In genomic region chr9:64461568-64462308, GRCm38 (mm10) we compare ENCODE assay signal across 28 mouse cellular contexts.
DNase-seq lines count a peak whose midpoint lies in the region; ATAC-seq and TF ChIP-seq lines count a peak whose summit lies in the region.
"Had no signal": no experiment of that assay in that cellular context is flagged by ENCODE, and none has a peak within 500 bp of the region (broad histone marks: within the 10 kb centered on the region; RNA-seq: fewer than 3 reads in every experiment).

No protein-coding gene starts in this region.

- WGBS in midbrain, postnatal 0 days = 76% methylated on average over 16 of the region's 16 CpGs
- 89% methylated on average over 16 of the region's 16 CpGs for WGBS in midbrain, embryonic 10.5 days
- 45% methylated on average over 16 of the region's 16 CpGs for WGBS in hindbrain, embryonic 13.5 days
- WGBS in hindbrain, postnatal 0 days = 66% methylated on average over 16 of the region's 16 CpGs
- WGBS in neural tube, embryonic 15.5 days = 33% methylated on average over 16 of the region's 16 CpGs
- WGBS in cerebellum, adult 2 months = 80% methylated on average over 16 of the region's 16 CpGs
- 81% methylated on average over 16 of the region's 16 CpGs for WGBS in heart, embryonic 10.5 days

- no peaks in the 10 kb centered on the region for H3K9me3 ChIP-seq in midbrain, postnatal 0 days (ENCODE audit: low read length)
- no peaks in the 10 kb centered on the region for H3K9me3 ChIP-seq in midbrain, embryonic 10.5 days (replicated peaks)
- no peaks in the 10 kb centered on the region for H3K9me3 ChIP-seq in hindbrain, embryonic 13.5 days
- H3K9me3 ChIP-seq in hindbrain, postnatal 0 days (ENCODE audit: low read length) = no peaks in the 10 kb centered on the region
- no peaks in the 10 kb centered on the region for H3K9me3 ChIP-seq in neural tube, embryonic 15.5 days (replicated peaks)
- H3K9me3 ChIP-seq in heart, embryonic 10.5 days = no peaks in the 10 kb centered on the region
- H3K9me3 ChIP-seq: embryonic facial prominence, embryonic 10.5 days; embryonic facial prominence, embryonic 15.5 days; forebrain, embryonic 13.5 days; heart, embryonic 15.5 days; liver, embryonic 12.5 days; midbrain, embryonic 15.5 days had no signal

- H3K4me1 ChIP-seq in midbrain, postnatal 0 days (ENCODE audit: insufficient read depth, low read length) = no peaks in the 10 kb centered on the region
- H3K4me1 ChIP-seq in midbrain, embryonic 10.5 days = peaks cover 10% of the 10 kb centered on the region; the same call in 1 of the 2 replicates
- H3K4me1 ChIP-seq in hindbrain, embryonic 13.5 days (replicated peaks) = peaks cover 60% of the 10 kb centered on the region
- H3K4me1 ChIP-seq in hindbrain, postnatal 0 days (ENCODE audit: insufficient read depth, low read length) = no peaks in the 10 kb centered on the region
- H3K4me1 ChIP-seq in neural tube, embryonic 15.5 days = peaks cover 15% of the 10 kb centered on the region
- H3K4me1 ChIP-seq in cerebellum, adult 2 months (ENCODE audit: control insufficient read depth, insufficient read depth, low read length) = peaks cover 38% of the 10 kb centered on the region; the same call in 1 of the 2 replicates
- H3K4me1 ChIP-seq in heart, embryonic 10.5 days = peaks cover 10% of the 10 kb centered on the region
- H3K4me1 ChIP-seq: liver, embryonic 12.5 days; midbrain, embryonic 15.5 days had no signal

- no peak overlapping the region for H3K4me3 ChIP-seq in midbrain, postnatal 0 days (ENCODE audit: low read depth, low read length)
- no peak overlapping the region for H3K4me3 ChIP-seq in midbrain, embryonic 10.5 days
- H3K4me3 ChIP-seq in hindbrain, embryonic 13.5 days = no peak overlapping the region
- no peak overlapping the region for H3K4me3 ChIP-seq in hindbrain, postnatal 0 days (ENCODE audit: low read length)
- H3K4me3 ChIP-seq in neural tube, embryonic 15.5 days (replicated peaks) = no peak overlapping the region
- H3K4me3 ChIP-seq in cerebellum, adult 2 months (replicated peaks; ENCODE audit: insufficient read depth, low read depth, low read length) = no peak overlapping the region
- no peak overlapping the region for H3K4me3 ChIP-seq in heart, embryonic 10.5 days
- H3K4me3 ChIP-seq: embryonic facial prominence, embryonic 10.5 days; embryonic facial prominence, embryonic 15.5 days; forebrain, embryonic 13.5 days; heart, embryonic 15.5 days; liver, embryonic 12.5 days; midbrain, embryonic 15.5 days had no signal

- H3K27me3 ChIP-seq in midbrain, postnatal 0 days (ENCODE audit: insufficient read depth, low read length) = peaks cover 4% of the 10 kb centered on the region; the same call in 1 of the 2 replicates
- H3K27me3 ChIP-seq in midbrain, embryonic 10.5 days (ENCODE audit: low read depth, poor library complexity, severe bottlenecking) = no peaks in the 10 kb centered on the region
- H3K27me3 ChIP-seq in hindbrain, embryonic 13.5 days = no peaks in the 10 kb centered on the region
- H3K27me3 ChIP-seq in hindbrain, postnatal 0 days (ENCODE audit: insufficient read depth, low read length) = peaks cover 4% of the 10 kb centered on the region; the same call in 1 of the 2 replicates
- H3K27me3 ChIP-seq in neural tube, embryonic 15.5 days (replicated peaks) = no peaks in the 10 kb centered on the region
- H3K27me3 ChIP-seq in cerebellum, adult 2 months (ENCODE audit: control insufficient read depth, insufficient read depth, low read length) = no peaks in the 10 kb centered on the region
- H3K27me3 ChIP-seq in heart, embryonic 10.5 days (ENCODE audit: insufficient read depth, poor library complexity, severe bottlenecking) = peaks cover 18% of the 10 kb centered on the region
- H3K27me3 ChIP-seq: embryonic facial prominence, embryonic 15.5 days; heart, embryonic 15.5 days; midbrain, embryonic 15.5 days had no signal

- peak; percentile 44 for DNase-seq in midbrain, postnatal 0 days (ENCODE audit: low spot score)
- no peak for DNase-seq in midbrain, embryonic 10.5 days (ENCODE audit: low spot score)
- peak; percentile 45 for DNase-seq in hindbrain, postnatal 0 days (ENCODE audit: low spot score)
- no peak for DNase-seq in cerebellum, adult 2 months
- DNase-seq in heart, embryonic 10.5 days (ENCODE audit: low spot score) = no peak
- DNase-seq: adrenal gland, adult 8-10 months; B cell, adult 2 months; cerebellum, adult 9-11 months; gastrocnemius, postnatal 10 days; heart, postnatal 36 days; kidney, adult 11 months; kidney, postnatal 14 days; liver, postnatal 0 days; lung, postnatal 36 days; right cerebral cortex, postnatal 4 days; thymus, adult 18-20 months; thymus, postnatal 4 days had no signal

- ATAC-seq in midbrain, postnatal 0 days (ENCODE audit: low FRiP score) = no peak
- ATAC-seq in hindbrain, embryonic 13.5 days (ENCODE audit: low FRiP score) = peak; percentile 71
- ATAC-seq in hindbrain, postnatal 0 days = 0 out of 2 replicates have a peak, but pooled peaks have one; percentile 35
- peak; percentile 36; the same call in 1 of the 2 replicates for ATAC-seq in neural tube, embryonic 15.5 days (ENCODE audit: low FRiP score)
- ATAC-seq: activated CD4-positive, CD25-positive, alpha-beta regulatory T cell, adult 4 months; forebrain, embryonic 13.5 days; inflammation-experienced regulatory T-cells, adult 6 months; liver, embryonic 12.5 days; liver, postnatal 0 days; midbrain, embryonic 15.5 days had no signal

- TF ChIP-seq POLR2A in cerebellum, adult 2 months (IDR thresholded peaks at IDR 0.05; ENCODE audit: borderline replicate concordance, insufficient read depth, low read length) = no peak

- no peak overlapping the region for H3K4me2 ChIP-seq in midbrain, postnatal 0 days (ENCODE audit: low read depth, low read length, poor library complexity, severe bottlenecking)
- no peak overlapping the region for H3K4me2 ChIP-seq in hindbrain, embryonic 13.5 days
- H3K4me2 ChIP-seq in hindbrain, postnatal 0 days (ENCODE audit: low read depth, low read length) = no peak overlapping the region
- H3K4me2 ChIP-seq in neural tube, embryonic 15.5 days = no peak overlapping the region
- H3K4me2 ChIP-seq: embryonic facial prominence, embryonic 15.5 days; forebrain, embryonic 13.5 days; heart, embryonic 15.5 days; liver, embryonic 12.5 days; midbrain, embryonic 15.5 days had no signal

- no peaks in the 10 kb centered on the region for H3K36me3 ChIP-seq in midbrain, postnatal 0 days (ENCODE audit: insufficient read depth, low read length)
- no peaks in the 10 kb centered on the region for H3K36me3 ChIP-seq in midbrain, embryonic 10.5 days
- H3K36me3 ChIP-seq in hindbrain, embryonic 13.5 days = no peaks in the 10 kb centered on the region
- no peaks in the 10 kb centered on the region for H3K36me3 ChIP-seq in hindbrain, postnatal 0 days (ENCODE audit: insufficient read depth, low read length)
- no peaks in the 10 kb centered on the region for H3K36me3 ChIP-seq in neural tube, embryonic 15.5 days
- H3K36me3 ChIP-seq in heart, embryonic 10.5 days = no peaks in the 10 kb centered on the region
- H3K36me3 ChIP-seq: embryonic facial prominence, embryonic 10.5 days; embryonic facial prominence, embryonic 15.5 days; heart, embryonic 15.5 days; liver, embryonic 12.5 days; midbrain, embryonic 15.5 days had no signal

- H3K27ac ChIP-seq in midbrain, postnatal 0 days (ENCODE audit: low read depth, low read length) = no peak overlapping the region
- H3K27ac ChIP-seq in midbrain, embryonic 10.5 days (replicated peaks) = no peak overlapping the region
- H3K27ac ChIP-seq in hindbrain, embryonic 13.5 days = peak overlapping the region; percentile 73
- no peak overlapping the region for H3K27ac ChIP-seq in hindbrain, postnatal 0 days
- no peak overlapping the region for H3K27ac ChIP-seq in neural tube, embryonic 15.5 days (replicated peaks)
- H3K27ac ChIP-seq in cerebellum, adult 2 months (ENCODE audit: insufficient read depth, low read length) = no peak overlapping the region
- no peak overlapping the region for H3K27ac ChIP-seq in heart, embryonic 10.5 days
- H3K27ac ChIP-seq: embryonic facial prominence, embryonic 10.5 days; embryonic facial prominence, embryonic 15.5 days; forebrain, embryonic 13.5 days; heart, embryonic 15.5 days; liver, embryonic 12.5 days; midbrain, embryonic 15.5 days; stomach, postnatal 0 days had no signal

- H3K9ac ChIP-seq in midbrain, postnatal 0 days (replicated peaks; ENCODE audit: low read length, poor library complexity, severe bottlenecking) = no peak overlapping the region
- peak overlapping the region; percentile 15; the same call in 1 of the 2 replicates for H3K9ac ChIP-seq in hindbrain, embryonic 13.5 days
- H3K9ac ChIP-seq in hindbrain, postnatal 0 days (replicated peaks; ENCODE audit: low read length) = no peak overlapping the region
- no peak overlapping the region for H3K9ac ChIP-seq in neural tube, embryonic 15.5 days (replicated peaks)
- H3K9ac ChIP-seq: embryonic facial prominence, embryonic 15.5 days; forebrain, embryonic 13.5 days; heart, embryonic 15.5 days; liver, embryonic 12.5 days; liver, postnatal 0 days; midbrain, embryonic 15.5 days had no signal

- TF ChIP-seq CTCF in midbrain, postnatal 0 days (IDR thresholded peaks at IDR 0.05) = no peak
- no peak for TF ChIP-seq CTCF in hindbrain, postnatal 0 days (IDR thresholded peaks at IDR 0.05; ENCODE audit: low read depth)
- no peak for TF ChIP-seq CTCF in cerebellum, adult 2 months (IDR thresholded peaks at IDR 0.05; ENCODE audit: borderline replicate concordance, insufficient read depth, low read depth, low read length)

Comparison
In these comparisons a context has a peak if more than half of its experiments do, and no peak if none do; other contexts are left out.
1. DNase-seq: peak in midbrain, postnatal 0 days (single experiment) and hindbrain, postnatal 0 days (single experiment); none in midbrain, embryonic 10.5 days (single experiment), cerebellum, adult 2 months (0 of 2) and heart, embryonic 10.5 days (single experiment).